Mouse (Mus musculus) hindbrain, embryonic 14.5 days (tissue): ENCODE measurements at regions not wholly inside any gene's neighbourhood (a gene's known extent, or its start where the extent isn't known, plus 50 kb on each side); places are given as distances from the start of the nearest gene placed in this dataset.
A peak's percentile ranks its signal among the peaks of the same experiment; 100 is the strongest.

Source experiments
- ATAC-seq: fragments of 200-750 bp; cut with Nextera tagmentation; 2 replicates; pipeline ENCODE4 v1.8.0; 2017; ENCODE audit warnings: moderate number of reproducible peaks, mild to moderate bottlenecking, moderate TSS enrichment, moderate library complexity; ENCODE audit not compliant: low FRiP score
- DNase-seq: peaks from one replicate; pipeline ENCODE4 v3.0.0-alpha.2; 2015; ENCODE audit warnings: low spot score
- H3K27ac ChIP-seq: fragments of 300-500 bp; sonication (generic); 2 replicates; pipeline ENCODE4 v1.5.1; 2014; ENCODE audit warnings: mild to moderate bottlenecking, moderate library complexity
- H3K27me3 ChIP-seq: fragments of 300-500 bp; sonication (generic); 2 replicates; pipeline ENCODE4 v1.6.1; 2014; ENCODE audit warnings: mild to moderate bottlenecking, low read length, mixed read lengths; ENCODE audit not compliant: control insufficient read depth, insufficient read depth
- H3K36me3 ChIP-seq: fragments of 300-500 bp; sonication (generic); replicated peaks from 2 replicates; pipeline ENCODE4 v1.6.1; 2014; ENCODE audit not compliant: control insufficient read depth, insufficient read depth
- H3K4me1 ChIP-seq: fragments of 300-500 bp; sonication (generic); replicated peaks from 2 replicates; pipeline ENCODE4 v1.6.1; 2014; ENCODE audit warnings: antibody characterized with exemption, low read length, mixed read lengths; ENCODE audit not compliant: control insufficient read depth, insufficient read depth
- H3K4me2 ChIP-seq: fragments of 300-500 bp; sonication (generic); replicated peaks from 2 replicates; pipeline ENCODE4 v1.6.1; 2014; ENCODE audit warnings: mild to moderate bottlenecking, moderate library complexity
- H3K4me3 ChIP-seq: fragments of 300-500 bp; sonication (generic); replicated peaks from 2 replicates; pipeline ENCODE4 v1.5.1; 2014; ENCODE audit warnings: mild to moderate bottlenecking, low read length
- H3K9ac ChIP-seq: fragments of 300-500 bp; sonication (generic); 2 replicates; pipeline ENCODE4 v1.6.1; 2014
- H3K9me3 ChIP-seq: fragments of 300-500 bp; sonication (generic); 2 replicates; pipeline ENCODE4 v1.6.1; 2016; ENCODE audit warnings: low read length; ENCODE audit not compliant: control insufficient read depth
- WGBS: fragments of 180-500 bp; shearing (Covaris S2); extraction: QIAGEN DNeasy Blood & Tissue Kit; methylation state at CpG from one replicate; pipeline ENCODE4 v1.1.7; 2014; 5-methylcytosine and 5-hydroxymethylcytosine counted together

- WGBS = 40% methylated on average over 4 of the region's 4 CpGs
- H3K4me3 ChIP-seq = peak overlapping the region; percentile 30; the same call in 1 of the 2 replicates
- H3K27me3 ChIP-seq = peaks cover 94% of the 10 kb centered on the region
- peaks cover 7% of the 10 kb centered on the region for H3K4me1 ChIP-seq
- H3K4me2 ChIP-seq = no peak overlapping the region
- H3K9me3 ChIP-seq = no peaks in the 10 kb centered on the region
- H3K27ac ChIP-seq = no peak overlapping the region
- DNase-seq (no peak), ATAC-seq (no peak)
- H3K36me3 ChIP-seq = no peaks in the 10 kb centered on the region
- no peak overlapping the region for H3K9ac ChIP-seq
These were observed 179.8 kb downstream of the Tfap2c start for GRCm38 (mm10) chr2:172729151-172729550.

- H3K4me3 ChIP-seq = no peak overlapping the region
- no peaks in the 10 kb centered on the region for H3K9me3 ChIP-seq
- no peaks in the 10 kb centered on the region for H3K36me3 ChIP-seq
- H3K9ac ChIP-seq = no peak overlapping the region
- ATAC-seq = no peak
- H3K27me3 ChIP-seq = peaks cover 94% of the 10 kb centered on the region
- H3K27ac ChIP-seq = no peak overlapping the region
- H3K4me2 ChIP-seq = no peak overlapping the region
- no peak for DNase-seq
- 58% methylated on average over 9 of the region's 9 CpGs for WGBS
- peaks cover 7% of the 10 kb centered on the region for H3K4me1 ChIP-seq
These were observed 180.3 kb downstream of the Tfap2c start for GRCm38 (mm10) chr2:172729741-172730140.

GRCm38 (mm10) chr2:172731408-172731807, 182.0 kb downstream of the Tfap2c start:
- 2% methylated on average over 18 of the region's 18 CpGs for WGBS
- Histone ChIP-seq H3K4me1 (peaks cover 7% of the 10 kb centered on the region), H3K4me2 (peak overlapping the region; percentile 6; the same call in 1 of the 2 replicates), H3K4me3 (no peak overlapping the region), H3K9me3 (no peaks in the 10 kb centered on the region), H3K36me3 (no peaks in the 10 kb centered on the region), H3K27me3 (peaks cover 98% of the 10 kb centered on the region), H3K27ac (no peak overlapping the region), H3K9ac (no peak overlapping the region)
- peak; percentile 60 for DNase-seq
- no peak for ATAC-seq

GRCm38 (mm10) chr2:172732453-172733210, 183.2 kb downstream of the Tfap2c start:
- Histone ChIP-seq H3K27ac (no peak overlapping the region), H3K36me3 (no peaks in the 10 kb centered on the region), H3K9me3 (no peaks in the 10 kb centered on the region), H3K9ac (no peak overlapping the region), H3K4me2 (no peak overlapping the region), H3K27me3 (peaks cover 99% of the 10 kb centered on the region), H3K4me1 (peaks cover 7% of the 10 kb centered on the region), H3K4me3 (no peak overlapping the region)
- DNase-seq = no peak
- no peak for ATAC-seq
- 5% methylated on average over 19 of the region's 19 CpGs for WGBS

GRCm38 (mm10) chr2:172733403-172733995, 184.1 kb downstream of the Tfap2c start:
- Histone ChIP-seq H3K4me2 (no peak overlapping the region), H3K27me3 (peaks cover 99% of the 10 kb centered on the region), H3K4me1 (peaks cover 3% of the 10 kb centered on the region; the same call in 1 of the 2 replicates), H3K4me3 (no peak overlapping the region), H3K9ac (no peak overlapping the region), H3K36me3 (no peaks in the 10 kb centered on the region), H3K27ac (no peak overlapping the region), H3K9me3 (no peaks in the 10 kb centered on the region)
- no peak for ATAC-seq
- DNase-seq = no peak
- WGBS = 4% methylated on average over 9 of the region's 9 CpGs

- ATAC-seq (no peak), DNase-seq (no peak)
- Histone ChIP-seq H3K27ac (no peak overlapping the region), H3K9me3 (no peaks in the 10 kb centered on the region), H3K36me3 (no peaks in the 10 kb centered on the region), H3K4me3 (no peak overlapping the region), H3K4me2 (no peak overlapping the region), H3K9ac (no peak overlapping the region), H3K27me3 (peaks cover 98% of the 10 kb centered on the region), H3K4me1 (no peaks in the 10 kb centered on the region)
- 23% methylated on average over 6 of the region's 6 CpGs for WGBS
These were observed 186.2 kb downstream of the Tfap2c start for GRCm38 (mm10) chr2:172735621-172736020.

GRCm38 (mm10) chr2:172739041-172739491, 189.7 kb downstream of the Tfap2c start:
- no peaks in the 10 kb centered on the region for H3K36me3 ChIP-seq

GRCm38 (mm10) chr2:172739529-172739928, 190.1 kb downstream of the Tfap2c start:
- Histone ChIP-seq H3K9ac (no peak overlapping the region), H3K36me3 (no peaks in the 10 kb centered on the region), H3K4me3 (no peak overlapping the region), H3K4me2 (no peak overlapping the region), H3K9me3 (no peaks in the 10 kb centered on the region), H3K27ac (no peak overlapping the region), H3K27me3 (peaks cover 87% of the 10 kb centered on the region), H3K4me1 (no peaks in the 10 kb centered on the region)
- ATAC-seq (no peak), DNase-seq (no peak)
- 10% methylated on average over 19 of the region's 19 CpGs for WGBS

More at GRCm38 (mm10) chr2:172739041-172739491, 189.7 kb downstream of the Tfap2c start:
- Histone ChIP-seq H3K27me3 (peaks cover 92% of the 10 kb centered on the region), H3K9me3 (no peaks in the 10 kb centered on the region), H3K27ac (no peak overlapping the region), H3K4me3 (no peak overlapping the region), H3K4me1 (no peaks in the 10 kb centered on the region), H3K4me2 (no peak overlapping the region), H3K9ac (no peak overlapping the region)
- no peak for ATAC-seq
- DNase-seq = no peak
- 5% methylated on average over 11 of the region's 11 CpGs for WGBS

- DNase-seq = no peak
- Histone ChIP-seq H3K9me3 (no peaks in the 10 kb centered on the region), H3K4me1 (no peaks in the 10 kb centered on the region), H3K27me3 (peaks cover 49% of the 10 kb centered on the region), H3K4me3 (no peak overlapping the region), H3K36me3 (no peaks in the 10 kb centered on the region), H3K9ac (no peak overlapping the region), H3K4me2 (no peak overlapping the region), H3K27ac (no peak overlapping the region)
- WGBS = 78% methylated on average over 11 of the region's 11 CpGs
- no peak for ATAC-seq
These were observed 188.8 kb downstream of the Bmp7 start for GRCm38 (mm10) chr2:172751364-172751763.
